Mouse (Mus musculus) C2C12 (cell line): Measurements from ENCODE around the gene Thsd1.

Experiments used
- CEBPB ChIP-seq: IDR thresholded peaks from one replicate; pipeline ENCODE4 v1.6.1; 2011; ENCODE audit warnings: low read depth, mild to moderate bottlenecking, control low read depth, moderate library complexity
- CTCF ChIP-seq: IDR thresholded peaks from one replicate; pipeline ENCODE4 v1.5.1; 2011; ENCODE audit not compliant: control insufficient read depth, insufficient read depth, insufficient read length
- FOSL1 ChIP-seq: IDR thresholded peaks from one replicate; pipeline ENCODE4 v1.8.0; 2011; ENCODE audit warnings: mild to moderate bottlenecking, low read length; ENCODE audit not compliant: poor library complexity, insufficient read depth, severe bottlenecking
- MAX ChIP-seq: IDR thresholded peaks from one replicate; pipeline ENCODE4 v1.6.1; 2011; ENCODE audit warnings: mild to moderate bottlenecking, control low read depth
- MYOD1 ChIP-seq: IDR thresholded peaks from one replicate; pipeline ENCODE4 v1.6.1; 2011; ENCODE audit warnings: low read depth; ENCODE audit not compliant: control insufficient read depth, insufficient read length
- MYOG ChIP-seq: IDR thresholded peaks from one replicate; pipeline ENCODE4 v1.6.1; 2011; ENCODE audit not compliant: control insufficient read depth, insufficient read length; ENCODE audit errors: extremely low read depth
- USF1 ChIP-seq: IDR thresholded peaks from one replicate; pipeline ENCODE4 v1.6.1; 2011; ENCODE audit warnings: low read depth, mild to moderate bottlenecking, control low read depth, moderate library complexity

DNA sequence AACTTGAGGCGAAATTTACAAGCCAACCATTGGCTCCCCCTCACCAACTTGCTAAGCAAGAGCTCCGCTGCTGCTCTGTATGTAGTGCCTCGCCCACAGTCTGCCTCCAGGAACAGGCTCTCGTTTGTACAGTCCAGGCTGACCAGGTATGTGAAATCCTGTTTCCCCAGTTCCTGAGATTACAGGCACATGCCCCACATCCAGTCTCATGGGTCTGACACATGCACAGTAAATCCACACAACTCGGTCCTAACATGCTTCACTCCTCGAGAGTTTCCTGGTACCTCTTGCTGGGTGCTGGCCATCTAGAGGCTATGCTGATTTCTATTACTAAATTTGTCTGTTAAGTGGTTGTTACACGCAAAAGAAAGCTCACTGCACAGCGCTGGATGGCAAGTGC is 752 bp upstream of the Thsd1 start:
- TF ChIP-seq MYOD1 (no peak), USF1 (no peak), CTCF (no peak), FOSL1 (no peak), CEBPB (no peak), MYOG (no peak), MAX (no peak)
